Mouse (Mus musculus) spleen, postnatal 4 days (tissue): Measurements from ENCODE around the gene S1pr4.
A peak's percentile ranks its signal among the peaks of the same experiment; 100 is the strongest.

ENCODE experiments used
- DNase-seq, 2 experiments: peaks; one replicate each; pipeline ENCODE4 v3.0.0; 2022; ENCODE audit warnings: low spot score in 2 of 2

The S1pr4 gene

DNA sequence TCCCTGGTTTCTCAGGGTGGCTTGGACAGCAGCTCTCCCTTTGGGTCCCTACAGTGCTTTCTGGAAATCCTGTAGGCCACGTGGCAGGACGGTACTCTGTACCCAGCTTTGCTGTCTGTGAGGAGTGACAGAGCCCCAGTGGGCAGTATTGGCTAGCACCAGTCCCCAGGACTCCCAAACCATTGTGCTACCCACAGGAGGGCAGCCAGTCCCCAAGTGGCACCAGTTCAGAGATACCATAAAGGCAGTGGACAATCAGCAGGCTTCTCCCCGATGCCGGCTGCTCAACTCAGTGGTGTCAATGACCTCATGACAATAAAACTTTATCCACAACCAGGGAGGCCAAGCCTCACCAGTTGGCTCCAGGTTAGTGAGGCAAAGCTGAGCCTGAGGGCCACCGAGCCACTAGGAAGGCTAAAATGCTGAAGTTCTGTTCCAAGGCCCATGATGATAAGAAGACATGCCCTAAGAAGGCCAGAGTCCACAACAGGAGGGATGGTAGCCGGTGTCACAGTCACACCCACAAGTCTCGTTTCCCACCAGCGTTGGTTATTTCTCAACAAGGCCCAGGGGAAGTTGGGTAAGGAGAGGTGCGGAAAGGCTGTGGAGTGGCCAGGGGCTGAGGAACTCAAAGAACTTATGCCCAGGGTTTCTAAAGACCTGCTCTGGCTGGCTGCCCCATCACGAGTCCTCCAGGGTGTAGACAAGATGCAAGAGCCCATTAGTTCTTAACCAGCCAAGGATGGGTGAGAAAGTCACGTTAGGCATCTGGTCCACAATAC, 5.5 kb downstream of the S1pr4 start:
- no peak for DNase-seq

DNA sequence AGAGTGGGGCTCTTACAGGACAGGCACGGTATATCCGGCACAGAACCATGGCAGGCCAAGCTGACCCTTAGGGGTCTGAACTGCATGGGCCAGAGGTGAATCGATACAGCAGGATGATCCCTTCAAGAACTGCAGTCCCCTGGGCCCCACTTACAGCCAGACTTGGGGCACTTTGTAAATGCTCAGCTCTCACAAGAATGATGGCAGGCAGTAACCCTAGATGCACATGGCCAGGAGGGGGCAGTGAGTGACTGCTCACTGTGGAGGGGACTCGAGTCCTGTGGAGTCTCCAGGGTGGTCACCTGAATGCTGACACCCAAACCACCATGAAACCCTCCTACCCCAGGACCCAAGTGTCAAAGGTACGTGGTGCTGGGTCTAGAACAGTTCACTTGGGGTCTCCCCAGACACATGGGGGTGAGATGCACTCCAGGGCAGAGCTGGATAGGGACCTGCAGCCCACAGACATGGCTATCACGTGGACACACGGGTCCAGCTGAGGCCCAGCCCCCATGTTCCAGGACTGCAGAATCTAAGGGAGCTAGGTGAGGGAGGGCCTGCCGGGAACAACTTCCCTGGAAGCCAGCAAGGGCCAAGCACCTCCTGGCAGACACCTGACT, 6.2 kb downstream of the S1pr4 start:
- DNase-seq = no peak

GRCm38 (mm10) chr10:81492606-81493240, 7.2 kb downstream of the S1pr4 start:
- DNase-seq = no peak

- no peak for DNase-seq
Measured at GRCm38 (mm10) chr10:81491018-81491417, 8.9 kb downstream of the S1pr4 start.

DNA sequence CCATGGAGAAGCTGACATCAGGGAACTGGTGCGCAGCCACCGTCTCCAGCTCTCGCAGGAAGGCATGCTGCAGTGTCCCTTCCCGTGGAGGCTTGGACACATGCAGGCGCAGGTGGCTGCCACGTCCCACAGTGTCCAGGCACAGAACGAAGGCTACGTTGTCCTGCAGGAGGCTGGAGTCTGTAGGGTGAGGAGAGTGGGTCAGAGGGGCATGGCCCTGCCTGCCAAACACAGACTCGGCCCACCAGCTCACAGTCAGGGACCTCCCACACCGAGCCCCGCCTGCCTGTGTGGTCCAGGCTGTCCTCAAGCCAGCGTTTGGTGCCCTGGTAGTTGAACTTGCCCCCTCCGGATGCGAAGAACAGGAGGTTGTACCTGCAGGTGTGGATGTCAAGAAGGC, 10.0 kb downstream of the S1pr4 start:
- DNase-seq = no peak

DNA sequence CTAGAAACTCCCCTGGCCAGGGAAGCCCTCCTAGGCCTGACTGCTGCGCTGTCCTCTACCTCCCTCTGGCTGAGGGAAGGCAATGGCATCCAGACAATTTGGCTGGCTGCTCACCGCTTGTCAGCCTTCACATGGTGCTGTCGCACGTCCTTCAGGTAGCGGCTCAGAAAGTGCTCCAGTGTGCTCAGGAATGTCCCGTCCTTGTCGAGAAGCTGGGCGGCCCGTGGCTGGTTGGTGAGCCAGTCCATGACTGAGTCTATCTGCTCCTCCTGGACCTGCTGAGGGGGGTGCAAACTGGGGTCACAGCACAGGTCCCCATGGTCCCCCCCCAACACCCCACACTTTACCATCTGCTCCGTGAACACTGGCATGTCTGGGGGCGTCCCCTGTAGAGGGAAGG, 11.9 kb downstream of the S1pr4 start:
- no peak for DNase-seq

GRCm38 (mm10) chr10:81486496-81486895, 13.4 kb downstream of the S1pr4 start:
- DNase-seq = no peak

GRCm38 (mm10) chr10:81485479-81486018, 14.4 kb downstream of the S1pr4 start:
- no peak for DNase-seq

DNA sequence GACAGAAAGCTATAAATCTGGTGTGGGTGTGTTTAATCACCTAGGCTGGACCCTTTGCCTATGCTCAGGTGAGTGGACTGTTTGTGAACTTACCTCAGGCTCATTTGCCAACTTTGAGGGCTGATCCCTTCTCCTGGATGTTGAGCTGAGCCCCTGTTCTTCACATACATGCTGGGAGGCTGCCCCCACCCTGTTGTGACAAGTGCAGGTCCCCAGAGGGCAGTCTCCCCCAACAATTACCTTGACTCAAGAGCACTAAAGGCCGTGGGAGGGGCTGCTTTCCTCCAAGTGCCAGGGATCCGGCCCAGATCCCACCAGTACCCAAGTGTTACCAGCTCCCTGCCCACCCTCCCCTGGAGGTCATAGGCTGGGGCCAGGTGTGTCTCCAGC, 14.9 kb downstream of the S1pr4 start:
- no peak for DNase-seq

- no peak for DNase-seq
Measured at GRCm38 (mm10) chr10:81484441-81485059, 15.4 kb downstream of the S1pr4 start.

DNA sequence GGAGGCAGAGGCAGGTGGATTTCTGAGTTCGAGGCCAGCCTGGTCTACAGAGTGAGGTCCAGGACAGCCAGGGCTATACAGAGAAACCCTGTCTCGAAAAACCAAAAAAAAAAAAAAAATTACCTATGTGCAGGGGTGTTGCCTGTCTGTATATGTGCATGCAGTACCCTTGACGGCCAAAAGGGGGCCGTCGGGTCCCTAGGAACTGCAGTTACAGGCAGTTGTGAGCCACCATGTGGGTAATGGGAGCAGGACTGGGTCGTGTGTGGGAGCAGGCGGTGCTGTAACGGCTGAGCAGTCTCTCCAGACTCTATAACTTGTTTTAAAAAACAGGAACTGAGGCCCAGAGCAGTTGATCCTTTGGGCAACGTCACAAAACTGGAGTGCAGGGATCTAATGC, 15.9 kb downstream of the S1pr4 start:
- DNase-seq = no peak

GRCm38 (mm10) chr10:81482533-81482889, 17.4 kb downstream of the S1pr4 start, which contains the start of gene Celf5:
Celf5 (minus strand) TSS chr10:81482709.
- peak; percentile 54 to 87 for DNase-seq

DNA sequence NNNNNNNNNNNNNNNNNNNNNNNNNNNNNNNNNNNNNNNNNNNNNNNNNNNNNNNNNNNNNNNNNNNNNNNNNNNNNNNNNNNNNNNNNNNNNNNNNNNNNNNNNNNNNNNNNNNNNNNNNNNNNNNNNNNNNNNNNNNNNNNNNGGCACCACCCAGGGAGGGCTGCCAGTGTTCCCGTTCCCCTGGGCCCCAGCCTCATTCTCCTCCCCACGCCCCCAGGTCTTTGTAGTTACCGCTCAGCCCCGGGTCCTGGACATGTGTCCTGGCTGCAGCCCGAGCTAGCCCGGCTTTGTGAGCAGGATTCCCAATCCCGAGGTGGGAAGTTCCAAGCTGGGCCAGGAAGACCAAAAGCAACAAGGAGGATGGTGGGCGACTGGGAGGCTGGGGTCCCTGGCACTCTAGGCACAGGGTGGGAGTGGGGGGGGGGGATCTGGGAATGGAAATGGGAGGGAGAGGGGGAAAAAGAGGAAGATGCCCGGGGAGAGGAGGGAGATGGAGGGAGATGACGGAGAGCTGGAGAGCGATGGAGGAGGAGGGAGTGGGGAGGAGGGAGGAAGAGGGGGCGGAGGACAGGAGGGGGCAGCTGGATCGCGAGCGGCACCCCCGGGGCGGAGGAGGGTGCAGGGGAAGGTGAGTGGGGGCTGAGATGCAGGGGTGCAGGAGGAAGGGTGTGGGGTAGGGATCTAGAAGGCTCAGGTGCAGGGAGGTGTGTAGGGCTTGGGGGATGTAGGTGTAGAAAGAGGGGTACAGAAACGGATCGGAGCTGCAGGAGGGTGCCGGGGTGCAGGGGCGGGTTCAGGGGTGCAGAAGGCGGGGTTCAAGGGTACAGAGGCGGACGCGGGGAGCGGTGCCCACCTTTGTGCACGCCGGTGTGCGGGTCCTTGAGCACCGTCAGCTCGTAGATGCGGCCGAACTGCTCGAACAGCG, 18.1 kb downstream of the S1pr4 start:
- no peak for DNase-seq

GRCm38 (mm10) chr10:81474461-81474860, 25.5 kb downstream of the S1pr4 start:
- DNase-seq = no peak

DNA sequence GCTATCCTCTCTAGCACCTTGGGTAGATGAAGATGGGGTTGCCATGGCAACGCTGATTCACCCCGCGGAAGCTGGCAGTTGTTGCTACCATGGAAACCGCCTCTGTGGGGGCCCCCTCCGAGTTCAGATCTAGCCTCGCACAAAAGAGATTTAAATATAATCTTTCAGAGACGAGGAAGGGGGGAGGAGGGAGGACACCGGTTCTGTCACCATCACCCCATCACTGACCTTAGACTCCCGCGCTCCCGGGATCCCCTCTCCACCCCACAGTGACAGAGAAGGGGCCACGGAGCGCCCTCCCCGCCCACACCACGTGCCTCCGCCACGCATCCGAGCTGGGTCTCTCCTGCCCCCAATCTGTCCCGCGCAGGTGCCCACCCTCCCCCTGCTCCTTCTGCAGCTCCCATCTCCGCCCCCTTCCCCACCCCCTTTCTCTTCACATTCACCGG, 26.9 kb downstream of the S1pr4 start:
- no peak for DNase-seq

- DNase-seq = no peak
Measured at GRCm38 (mm10) chr10:81472403-81473002, 27.4 kb downstream of the S1pr4 start.

DNA sequence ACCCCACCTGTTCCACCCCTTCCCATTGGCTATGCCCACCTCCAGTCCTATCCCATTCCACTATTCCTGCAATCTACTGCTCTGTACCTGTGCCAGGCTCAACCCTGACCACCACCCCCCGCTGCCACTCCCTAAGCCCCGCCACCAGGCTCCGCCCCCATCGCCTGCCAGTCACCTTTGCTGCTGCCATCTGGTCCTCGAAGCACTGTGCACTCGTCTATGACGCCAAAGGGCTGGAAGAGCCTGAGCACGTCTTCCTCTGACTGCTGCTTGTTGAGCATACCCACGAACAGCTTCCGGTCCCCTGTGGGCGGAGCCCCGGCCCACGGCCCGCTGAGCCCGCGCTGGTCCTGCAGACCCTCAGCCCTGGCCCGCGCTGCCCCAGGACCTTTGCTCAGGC, 29.5 kb downstream of the S1pr4 start:
- DNase-seq = no peak

GRCm38 (mm10) chr10:81469253-81469652, 30.7 kb downstream of the S1pr4 start:
- no peak for DNase-seq

DNA sequence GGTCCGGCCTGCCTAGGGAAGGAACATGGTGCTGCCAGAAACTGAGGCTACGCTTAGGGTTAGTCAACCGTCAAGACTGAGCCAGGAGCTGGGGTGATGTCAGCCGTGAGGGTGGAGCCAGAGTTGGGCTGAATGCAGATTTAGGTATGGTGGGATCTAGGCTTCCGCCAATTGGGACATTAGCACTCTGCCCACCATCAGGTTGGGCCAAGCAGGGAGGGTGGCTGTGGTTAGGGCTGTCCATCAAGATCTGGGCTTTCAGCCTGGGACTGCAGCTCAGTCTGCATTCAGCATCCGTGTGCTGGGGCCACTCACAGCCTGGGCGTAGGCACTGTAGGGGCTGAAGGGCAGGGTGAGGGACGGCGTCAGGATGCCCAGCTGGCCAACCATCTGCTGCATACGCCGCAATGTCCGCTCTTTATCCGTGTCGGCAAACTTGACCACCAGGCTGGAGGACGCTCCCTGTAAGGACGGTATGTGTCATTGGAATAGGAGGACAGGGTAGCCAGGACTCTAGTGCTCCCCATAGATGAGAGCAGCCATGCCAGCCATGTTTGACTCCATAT, 32.2 kb downstream of the S1pr4 start:
- DNase-seq = no peak

GRCm38 (mm10) chr10:81466881-81467280, 33.1 kb downstream of the S1pr4 start:
- peak; percentile 13 to 63 for DNase-seq
